Mouse (Mus musculus) MEL (cell line): ENCODE results near the gene Spata45. TPM values are rescaled to one million over a fixed set of nuclear protein-coding genes. Genes with fewer than 3 reads are reported as not detected.

Experiments used
- polyA plus RNA-seq, 2 experiments: library from polyadenylated mRNA; stranded (reverse) in 1 of 2; unstranded in 1 of 2; fragments of >175 nt in 1 of 2; fragments of >200 nt in 1 of 2; gene quantifications; 2 replicates each; pipeline versions ENCODE4 v1.2.1 to v1.2.4; 2012; ENCODE audit warnings: low replicate concordance in 2 of 2, low read depth in 1 of 2; ENCODE audit not compliant: insufficient read length in 2 of 2, insufficient read depth in 1 of 2, missing spikeins in 1 of 2
- total RNA-seq: library from RNA; depleted of rRNA; stranded (reverse); fragments of 300-350 nt; gene quantifications from 2 replicates; pipeline ENCODE4 v1.2.3, GENCODE M21; 2012; rRNA removed

The Spata45 gene
- total and polyA plus RNA-seq, 3 experiments, result 0.75 TPM; not detected in 2

Other genes starting within 250 kb of the Spata45 start
- gene Rps6kc1, start 124.9 kb upstream of the Spata45 start, total RNA-seq, result 19.3 and 26.2 TPM in 2 replicates
- gene Rps6kc1, start 124.9 kb upstream of the Spata45 start, polyA plus RNA-seq, result 10 to 100 TPM in 1 of 2 experiments, not detected in 1; 26.5 TPM
- 25.1 TPM in 2 replicates for gene Angel2, start 111.5 kb upstream of the Spata45 start, total RNA-seq
- 10 to 100 TPM in 1 of 2 experiments, not detected in 1; 33.7 TPM for gene Angel2, start 111.5 kb upstream of the Spata45 start, polyA plus RNA-seq
- gene Vash2, start 57.3 kb upstream of the Spata45 start, total RNA-seq, result 2.6 and 3.3 TPM in 2 replicates
- gene Vash2, start 57.3 kb upstream of the Spata45 start, polyA plus RNA-seq, result 1 to 10 TPM in 1 of 2 experiments, not detected in 1; 9.8 TPM
- 27.7 and 36.9 TPM in 2 replicates for gene Flvcr1, start 10.5 kb upstream of the Spata45 start, total RNA-seq
- 10 to 100 TPM in 1 of 2 experiments, not detected in 1; 19.1 TPM for gene Flvcr1, start 10.5 kb upstream of the Spata45 start, polyA plus RNA-seq
- 14.5 and 16.7 TPM in 2 replicates for gene Tatdn3, start 26.3 kb downstream of the Spata45 start, total RNA-seq
- gene Tatdn3, start 26.3 kb downstream of the Spata45 start, polyA plus RNA-seq, result 10 to 100 TPM in 1 of 2 experiments, not detected in 1; 19.0 TPM
- 33.4 and 41.9 TPM in 2 replicates for gene Nsl1, start 26.4 kb downstream of the Spata45 start, total RNA-seq
- gene Nsl1, start 26.4 kb downstream of the Spata45 start, polyA plus RNA-seq, result 10 to 100 TPM in 1 of 2 experiments, not detected in 1; 24.2 TPM
- 1.5 and 2.4 TPM in 2 replicates for gene Batf3, start 61.2 kb downstream of the Spata45 start, total RNA-seq
- 1 to 10 TPM in 1 of 2 experiments, not detected in 1; 2.4 TPM for gene Batf3, start 61.2 kb downstream of the Spata45 start, polyA plus RNA-seq
- gene Fam71a, start 128.2 kb downstream of the Spata45 start, total RNA-seq, result not detected in 2 replicates
- not detected for gene Fam71a, start 128.2 kb downstream of the Spata45 start, polyA plus RNA-seq
- 0.46 and 2.5 TPM in 2 replicates for gene Atf3, start 181.4 kb downstream of the Spata45 start, total RNA-seq
- 1 to 10 TPM in 1 of 2 experiments, not detected in 1; 1.4 TPM for gene Atf3, start 181.4 kb downstream of the Spata45 start, polyA plus RNA-seq